Mouse (Mus musculus) olfactory bulb, adult 2 months (tissue): ENCODE data around the gene Rpusd3. TPM values are rescaled to one million over a fixed set of nuclear protein-coding genes. Genes with fewer than 3 reads are reported as not detected.

Source experiments
- H3K27ac ChIP-seq: fragments of 200-500 bp; 2 replicates; pipeline ENCODE4 v1.5.1; 2012; ENCODE audit warnings: low read depth, low read length; ENCODE audit not compliant: insufficient read depth
- H3K4me1 ChIP-seq: fragments of 200-500 bp; 2 replicates; pipeline ENCODE4 v1.6.1; 2012; ENCODE audit warnings: low read length; ENCODE audit not compliant: control insufficient read depth, insufficient read depth
- H3K4me3 ChIP-seq: fragments of 200-500 bp; 2 replicates; pipeline ENCODE4 v1.5.1; 2012; ENCODE audit warnings: mild to moderate bottlenecking, low read depth, low read length, moderate library complexity; ENCODE audit not compliant: insufficient read depth
- CTCF ChIP-seq: fragments of 200-500 bp; IDR thresholded peaks from 2 replicates; pipeline ENCODE4 v1.5.1; 2012; ENCODE audit warnings: low read depth, mild to moderate bottlenecking, low read length, moderate library complexity; ENCODE audit not compliant: insufficient read depth
- POLR2A ChIP-seq: fragments of 200-500 bp; IDR thresholded peaks from 2 replicates; pipeline ENCODE4 v1.6.1; 2012; ENCODE audit warnings: mild to moderate bottlenecking, low read depth, low read length, moderate library complexity; ENCODE audit not compliant: insufficient read depth
- WGBS: fragments of 180-500 bp; shearing (Covaris S2); methylation state at CpG from one replicate; pipeline ENCODE4 v1.1.7; 2018; 5-methylcytosine and 5-hydroxymethylcytosine counted together
- polyA plus RNA-seq: library from polyadenylated mRNA; stranded (reverse); fragments of >200 nt; gene quantifications from 2 replicates; pipeline ENCODE4 v1.2.4, GENCODE M21; 2012; ENCODE audit warnings: low replicate concordance; ENCODE audit not compliant: missing spikeins, insufficient read depth, insufficient read length

Rpusd3 gene
- polyA plus RNA-seq, 1 experiment = not detected

GRCm38 (mm10) chr6:113435664-113436205, 16.6 kb upstream of the Rpusd3 start, which contains the start of gene Cidec:
Cidec (minus strand) TSS chr6:113435760.
- Histone ChIP-seq H3K4me3 (no peak within 1 kb of the TSS), H3K27ac (no peak within 1 kb of the TSS), H3K4me1 (0 out of 2 replicates have a peak, but pooled peaks cover 2% of the 10 kb centered on the region)
- 85% methylated on average over 9 of the region's 9 CpGs for WGBS
- TF ChIP-seq CTCF (no peak), POLR2A (no peak)

- H3K4me1 ChIP-seq = 0 out of 2 replicates have a peak, but pooled peaks cover 2% of the 10 kb centered on the region
- 77% methylated on average over 7 of the region's 7 CpGs for WGBS
- H3K27ac ChIP-seq = no peak overlapping the region
- H3K4me3 ChIP-seq = no peak overlapping the region
- no peak for TF ChIP-seq POLR2A
- TF ChIP-seq CTCF = no peak
Measured at GRCm38 (mm10) chr6:113434691-113435090, 15.6 kb upstream of the Rpusd3 start.

- WGBS = 81% methylated on average over 3 of the region's 3 CpGs
- TF ChIP-seq POLR2A = no peak
- no peak for TF ChIP-seq CTCF
- 0 out of 2 replicates have a peak, but pooled peaks cover 2% of the 10 kb centered on the region for H3K4me1 ChIP-seq
- H3K27ac ChIP-seq = no peak overlapping the region
- H3K4me3 ChIP-seq = no peak overlapping the region
Measured at GRCm38 (mm10) chr6:113433661-113434060, 14.5 kb upstream of the Rpusd3 start.

- H3K27ac ChIP-seq = no peak overlapping the region
- TF ChIP-seq CTCF (no peak), POLR2A (no peak)
- WGBS = 40% methylated on average over 3 of the region's 3 CpGs
- H3K4me1 ChIP-seq = 0 out of 2 replicates have a peak, but pooled peaks cover 2% of the 10 kb centered on the region
- H3K4me3 ChIP-seq = no peak overlapping the region
Measured at GRCm38 (mm10) chr6:113431801-113432200, 12.7 kb upstream of the Rpusd3 start.

GRCm38 (mm10) chr6:113430846-113431245, 11.7 kb upstream of the Rpusd3 start:
- no peak for TF ChIP-seq POLR2A
- no peak for TF ChIP-seq CTCF
- Histone ChIP-seq H3K27ac (no peak overlapping the region), H3K4me3 (no peak overlapping the region), H3K4me1 (0 out of 2 replicates have a peak, but pooled peaks cover 2% of the 10 kb centered on the region)
- 62% methylated on average over 3 of the region's 3 CpGs for WGBS

- TF ChIP-seq CTCF = no peak
- TF ChIP-seq POLR2A = no peak
- H3K27ac ChIP-seq = no peak overlapping the region
- H3K4me1 ChIP-seq = 0 out of 2 replicates have a peak, but pooled peaks cover 2% of the 10 kb centered on the region
- 78% methylated on average over 3 of the region's 3 CpGs for WGBS
- no peak overlapping the region for H3K4me3 ChIP-seq
Measured at GRCm38 (mm10) chr6:113429965-113430364, 10.8 kb upstream of the Rpusd3 start.

- 0 out of 2 replicates have a peak, but pooled peaks cover 2% of the 10 kb centered on the region for H3K4me1 ChIP-seq
- no peak overlapping the region for H3K4me3 ChIP-seq
- TF ChIP-seq CTCF = no peak
- no peak for TF ChIP-seq POLR2A
- no peak overlapping the region for H3K27ac ChIP-seq
- WGBS = 92% methylated on average over 16 of the region's 16 CpGs
Measured at GRCm38 (mm10) chr6:113428006-113428405, 8.9 kb upstream of the Rpusd3 start.

GRCm38 (mm10) chr6:113427397-113427796, 8.3 kb upstream of the Rpusd3 start:
- Histone ChIP-seq H3K4me3 (no peak overlapping the region), H3K4me1 (0 out of 2 replicates have a peak, but pooled peaks cover 2% of the 10 kb centered on the region), H3K27ac (no peak overlapping the region)
- TF ChIP-seq CTCF (no peak), POLR2A (no peak)
- WGBS = 66% methylated on average over 3 of the region's 3 CpGs

- no peak overlapping the region for H3K27ac ChIP-seq
- no peak for TF ChIP-seq POLR2A
- no peak for TF ChIP-seq CTCF
- H3K4me3 ChIP-seq = no peak overlapping the region
- 86% methylated on average over 4 of the region's 4 CpGs for WGBS
- no peaks in the 10 kb centered on the region for H3K4me1 ChIP-seq
Measured at GRCm38 (mm10) chr6:113426696-113427095, 7.6 kb upstream of the Rpusd3 start.
